Mouse (Mus musculus): Measurements from ENCODE around the gene Ftsj1. TPM values are rescaled to one million over a fixed set of nuclear protein-coding genes. Genes with fewer than 3 reads are reported as not detected.

Ftsj1 gene
- polyA plus RNA-seq, 1 experiment = 17.1 TPM

- TF ChIP-seq GATA1 (IDR thresholded peaks at IDR 0.05; ENCODE audit: low read length) = no peak
Observed at GRCm38 (mm10) chrX:8203105-8203504, 49.1 kb downstream of the Ftsj1 start.

- no peak for TF ChIP-seq GATA1 (IDR thresholded peaks at IDR 0.05; ENCODE audit: low read length)
Observed at GRCm38 (mm10) chrX:8193419-8193723, 58.8 kb downstream of the Ftsj1 start, which contains the start of gene Ebp. Ebp (minus strand) TSS chrX:8193512.

- TF ChIP-seq GATA1 (IDR thresholded peaks at IDR 0.05; ENCODE audit: low read length) = no peak
Observed at GRCm38 (mm10) chrX:8192640-8193418, 59.4 kb downstream of the Ftsj1 start.

- no peak for TF ChIP-seq GATA1 (IDR thresholded peaks at IDR 0.05; ENCODE audit: low read length)
Observed at GRCm38 (mm10) chrX:8192126-8192639, 60.0 kb downstream of the Ftsj1 start.

Other genes with a start within 250 kb of the Ftsj1 start
- gene Glod5, start 233.9 kb downstream of the Ftsj1 start, polyA plus RNA-seq (2012) = not detected in 2 replicates
- 19.8 and 22.2 TPM in 2 replicates for gene Suv39h1, start 177.6 kb downstream of the Ftsj1 start, polyA plus RNA-seq (2012)
- gene Was, start 161.9 kb downstream of the Ftsj1 start, polyA plus RNA-seq (2012) = 177 and 230 TPM in 2 replicates
- gene Wdr13, start 119.5 kb downstream of the Ftsj1 start, polyA plus RNA-seq (2012) = 39.6 and 40.4 TPM in 2 replicates
- gene Rbm3, start 106.5 kb downstream of the Ftsj1 start, polyA plus RNA-seq (2012) = 55.5 and 225 TPM in 2 replicates
- 4.8 and 6.5 TPM in 2 replicates for gene Tbc1d25, start 76.2 kb downstream of the Ftsj1 start, polyA plus RNA-seq (2012)
- gene Ebp, start 58.9 kb downstream of the Ftsj1 start, polyA plus RNA-seq (2012) = 2.6 and 3.6 TPM in 2 replicates
- 5.0 TPM in 2 replicates for gene Porcn, start 45.9 kb downstream of the Ftsj1 start, polyA plus RNA-seq (2012)
- 0.45 and 6.2 TPM in 2 replicates for gene Slc38a5, start 18.7 kb upstream of the Ftsj1 start, polyA plus RNA-seq (2012)
- not detected in 2 replicates for gene Ssxb10, start 75.0 kb upstream of the Ftsj1 start, polyA plus RNA-seq (2012)
- gene Ssxb9, start 114.6 kb upstream of the Ftsj1 start, polyA plus RNA-seq (2012) = not detected in 2 replicates
- gene Ssxb1, start 160.9 kb upstream of the Ftsj1 start, polyA plus RNA-seq (2012) = not detected in 2 replicates
- gene Ssxb2, start 209.3 kb upstream of the Ftsj1 start, polyA plus RNA-seq (2012) = not detected in 2 replicates